Mouse (Mus musculus) G1E (cell line): ENCODE data around the gene Mpl.

Source experiments
- CTCF ChIP-seq: IDR thresholded peaks from 2 replicates; pipeline ENCODE4 v1.5.1; 2012; ENCODE audit warnings: low read depth, low read length, inconsistent platforms, mixed read lengths
- TAL1 ChIP-seq: conservative IDR thresholded peaks from 2 replicates; pipeline ENCODE4 v1.6.1; 2012; ENCODE audit warnings: low read depth, low read length, inconsistent platforms, mixed read lengths

DNA sequence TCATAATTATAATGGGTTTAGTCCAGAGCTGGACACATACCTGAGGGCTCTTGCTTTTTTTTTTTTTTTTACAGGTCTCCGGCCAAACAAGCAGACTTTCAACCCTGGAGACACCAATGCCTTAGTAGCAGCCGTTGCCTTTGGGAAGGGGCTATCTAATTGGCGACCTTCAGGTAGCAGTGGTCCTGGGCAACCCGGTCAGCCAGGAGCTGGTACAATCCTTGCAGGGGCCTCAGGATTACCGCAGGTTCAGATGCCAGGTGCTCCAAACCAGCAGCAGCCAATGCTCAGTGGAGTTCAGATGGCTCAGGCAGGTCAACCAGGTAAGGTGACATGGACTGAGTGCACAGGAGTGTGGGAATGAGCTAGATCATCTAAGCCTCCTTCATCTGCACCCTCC lies 43.8 kb downstream of the Mpl start:
- TF ChIP-seq TAL1 = no peak
- no peak for TF ChIP-seq CTCF
